Mouse (Mus musculus): ENCODE results near the gene Olfr517. TPM values are rescaled to one million over a fixed set of nuclear protein-coding genes. Genes with fewer than 3 reads are reported as not detected.

Olfr517 gene
- total RNA-seq (2015) = not detected in 2 replicates
- not detected in 2 replicates for total RNA-seq (2017)

DNA sequence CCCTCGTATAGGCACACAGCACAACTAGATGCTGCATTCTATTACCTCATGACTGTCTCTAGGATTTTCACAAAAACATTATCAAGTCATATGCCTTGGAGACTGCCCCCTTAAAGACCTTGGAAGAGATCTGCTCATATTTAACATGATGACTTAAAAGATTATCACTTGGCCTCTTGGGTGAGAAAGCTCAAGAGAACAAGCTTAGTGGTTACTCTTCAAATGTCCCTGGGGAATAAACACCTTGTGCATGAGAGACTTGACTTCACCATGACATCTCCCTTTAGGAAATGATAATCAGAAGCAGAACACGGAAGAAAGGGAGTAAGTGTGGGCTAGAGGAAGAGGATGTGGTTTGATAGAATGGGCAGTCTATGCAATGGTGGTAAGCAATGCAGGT, at the start of gene Olfr517:
Olfr517 (minus strand) TSS at position 101 of the 400 bp plus-strand sequence.
- no peak for ATAC-seq (replicated peaks; ENCODE audit: poor library complexity)

DNA sequence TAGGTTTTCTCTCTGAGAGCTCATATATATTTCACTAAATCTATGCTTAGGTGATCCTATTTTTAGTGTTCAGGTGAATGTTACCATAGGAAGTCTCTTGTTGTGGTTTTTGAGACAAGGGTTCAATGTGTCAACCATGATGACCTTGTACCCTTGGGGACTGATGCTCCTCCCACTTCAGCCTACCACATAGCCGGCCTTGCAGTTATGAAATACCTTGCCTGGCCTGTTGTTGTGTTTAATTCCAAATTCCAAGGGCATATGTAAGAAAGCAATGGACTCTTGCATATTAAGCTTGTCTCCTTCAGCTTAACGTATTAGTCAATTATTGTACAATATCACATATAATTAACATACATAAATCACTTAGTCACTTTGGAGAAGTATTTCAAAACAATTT, 31.8 kb upstream of the Olfr517 start:
- no peak for ATAC-seq (replicated peaks; ENCODE audit: poor library complexity)

DNA sequence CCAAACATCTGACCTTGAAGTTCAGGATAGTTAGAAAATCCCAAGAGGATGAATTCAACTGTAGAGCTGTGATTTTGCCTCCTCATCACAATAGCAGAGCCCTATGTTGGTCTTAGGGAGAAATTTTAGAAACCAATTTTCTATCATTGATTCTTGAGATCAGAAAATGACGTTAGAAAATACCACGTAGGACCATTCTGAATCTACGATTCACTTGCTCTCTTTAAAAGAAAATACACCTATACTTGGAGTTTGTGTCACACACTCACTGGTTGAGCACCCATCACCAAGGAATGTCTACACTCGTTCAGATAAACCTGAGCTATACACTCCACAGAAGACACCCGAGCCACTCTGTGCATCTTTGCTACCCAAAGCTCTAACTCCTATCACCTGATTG, 22.1 kb upstream of the Olfr517 start, which contains the start of gene Olfr519:
Olfr519 (minus strand) TSS at position 101 of the 400 bp plus-strand sequence.
- no peak for ATAC-seq (replicated peaks; ENCODE audit: poor library complexity)

DNA sequence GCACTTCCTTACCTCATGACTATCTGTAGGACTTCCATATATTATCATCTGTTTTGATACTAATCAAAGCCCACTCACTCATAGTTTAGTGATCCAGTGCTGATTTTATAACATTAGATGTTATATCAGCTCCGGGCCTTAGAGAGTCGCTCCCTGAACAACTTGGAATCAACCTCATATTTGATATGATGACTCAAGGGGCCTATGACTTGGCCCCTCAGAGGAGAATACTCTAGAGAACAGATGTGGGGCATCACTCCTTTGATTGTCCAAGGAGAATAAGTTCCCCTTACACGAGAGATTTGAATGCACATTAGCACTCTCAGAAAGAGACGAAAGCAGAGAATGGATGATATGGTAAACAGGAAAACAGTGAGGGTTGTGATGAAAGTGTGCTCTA, 12.7 kb upstream of the Olfr517 start, which contains the start of gene Olfr518:
Olfr518 (minus strand) TSS at position 101 of the 400 bp plus-strand sequence.
- no peak for ATAC-seq (replicated peaks; ENCODE audit: poor library complexity)

DNA sequence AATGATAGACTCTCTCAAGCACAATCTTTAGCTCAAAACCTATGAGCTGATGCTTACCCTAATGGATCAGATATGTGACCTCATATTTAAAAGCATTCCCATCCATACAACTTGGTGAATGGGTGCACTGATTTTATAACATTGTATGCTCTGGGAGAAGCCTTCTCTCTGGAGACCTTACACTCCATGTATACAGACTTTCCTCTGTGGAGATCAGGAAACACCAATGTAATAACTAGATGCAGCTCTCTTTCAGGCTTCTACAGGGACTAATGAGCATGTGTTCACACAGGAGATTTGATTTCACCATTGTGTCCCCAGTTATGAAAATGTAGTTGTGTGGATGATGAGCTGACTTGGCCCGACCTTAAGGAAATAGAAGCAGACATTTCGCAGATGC, 21.8 kb downstream of the Olfr517 start, which contains the start of gene Olfr516:
Olfr516 (minus strand) TSS at position 101 of the 400 bp plus-strand sequence.
- ATAC-seq (replicated peaks; ENCODE audit: poor library complexity) = no peak

DNA sequence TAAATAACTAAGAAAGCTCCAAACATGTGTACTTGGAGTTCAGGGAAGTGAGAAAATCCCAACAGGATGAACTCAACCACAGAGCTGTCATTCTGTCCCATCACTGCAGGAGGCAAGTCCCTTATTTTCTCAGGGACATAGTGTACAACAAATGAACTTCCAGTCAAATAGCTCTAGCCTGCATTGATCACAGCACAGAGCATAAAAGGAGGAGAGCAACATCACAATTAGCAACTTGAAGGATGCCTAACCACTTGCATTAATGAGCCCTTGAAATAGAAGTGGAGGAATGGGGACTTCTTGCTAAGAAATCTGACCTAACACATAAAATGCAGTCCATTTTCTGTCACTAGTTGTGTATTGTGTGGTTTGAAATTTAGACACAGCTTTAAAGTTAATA, 46.3 kb downstream of the Olfr517 start, which contains the start of gene Olfr514:
Olfr514 (minus strand) TSS at position 101 of the 400 bp plus-strand sequence.
- no peak for ATAC-seq (replicated peaks; ENCODE audit: poor library complexity)

Other genes with a start within 250 kb of the Olfr517 start
- not detected in 2 replicates for gene Olfr508, start 242.4 kb downstream of the Olfr517 start, total RNA-seq (2015)
- not detected in 2 replicates for gene Olfr508, start 242.4 kb downstream of the Olfr517 start, total RNA-seq (2017)
- gene Olfr509, start 220.5 kb downstream of the Olfr517 start, total RNA-seq (2015) = not detected in 2 replicates
- not detected in 2 replicates for gene Olfr509, start 220.5 kb downstream of the Olfr517 start, total RNA-seq (2017)
- not detected in 2 replicates for gene Olfr510, start 206.0 kb downstream of the Olfr517 start, total RNA-seq (2015)
- gene Olfr510, start 206.0 kb downstream of the Olfr517 start, total RNA-seq (2017) = not detected in 2 replicates
- gene Olfr512, start 159.1 kb downstream of the Olfr517 start, total RNA-seq (2015) = not detected in 2 replicates
- gene Olfr512, start 159.1 kb downstream of the Olfr517 start, total RNA-seq (2017) = not detected in 2 replicates
- gene Olfr513, start 121.4 kb downstream of the Olfr517 start, total RNA-seq (2015) = not detected in 2 replicates
- gene Olfr513, start 121.4 kb downstream of the Olfr517 start, total RNA-seq (2017) = not detected in 2 replicates
- not detected in 2 replicates for gene Olfr514, start 46.4 kb downstream of the Olfr517 start, total RNA-seq (2015)
- gene Olfr514, start 46.4 kb downstream of the Olfr517 start, total RNA-seq (2017) = not detected in 2 replicates
- not detected in 2 replicates for gene Olfr516, start 21.9 kb downstream of the Olfr517 start, total RNA-seq (2015)
- not detected in 2 replicates for gene Olfr516, start 21.9 kb downstream of the Olfr517 start, total RNA-seq (2017)
- gene Olfr518, start 12.6 kb upstream of the Olfr517 start, total RNA-seq (2015) = not detected in 2 replicates
- not detected in 2 replicates for gene Olfr518, start 12.6 kb upstream of the Olfr517 start, total RNA-seq (2017)
- gene Olfr519, start 22.0 kb upstream of the Olfr517 start, total RNA-seq (2015) = not detected in 2 replicates
- not detected in 2 replicates for gene Olfr519, start 22.0 kb upstream of the Olfr517 start, total RNA-seq (2017)
- gene Nlrp10, start 57.8 kb upstream of the Olfr517 start, total RNA-seq (2015) = 1.2 and 1.4 TPM in 2 replicates
- 1.3 and 1.4 TPM in 2 replicates for gene Nlrp10, start 57.8 kb upstream of the Olfr517 start, total RNA-seq (2017)
- gene Eif3f, start 62.0 kb upstream of the Olfr517 start, total RNA-seq (2015) = 230 and 235 TPM in 2 replicates
- 71.4 and 76.6 TPM in 2 replicates for gene Eif3f, start 62.0 kb upstream of the Olfr517 start, total RNA-seq (2017)
- gene Tub, start 78.0 kb upstream of the Olfr517 start, total RNA-seq (2015) = not detected in 2 replicates
- not detected in 2 replicates for gene Tub, start 78.0 kb upstream of the Olfr517 start, total RNA-seq (2017)
- 0.39 and 0.84 TPM in 2 replicates for gene Ric3, start 211.0 kb upstream of the Olfr517 start, total RNA-seq (2015)
- 0.37 and 0.95 TPM in 2 replicates for gene Ric3, start 211.0 kb upstream of the Olfr517 start, total RNA-seq (2017)